Mouse (Mus musculus) erythroblast, embryonic 14.5 days (primary cell): ENCODE measurements around the gene Catsperb.
"Not testable (repeated sequence)": the region's sequence is repeated elsewhere in the genome, so short reads cannot be mapped to it uniquely, and the experiment has no call there.

Source experiments
- GATA1 ChIP-seq: IDR thresholded peaks from 2 replicates; pipeline ENCODE4 v1.6.1; 2012; ENCODE audit warnings: low read length, inconsistent platforms, mixed read lengths
- TAL1 ChIP-seq: IDR thresholded peaks from 3 replicates; pipeline ENCODE4 v1.6.1; 2012; ENCODE audit warnings: low read length, inconsistent platforms, mixed read lengths

GRCm38 (mm10) chr12:101606622-101607021 lies 202.2 kb downstream of the Catsperb start:
- not testable (repeated sequence) for TF ChIP-seq GATA1, TAL1
